Mouse (Mus musculus): Measurements from ENCODE around the gene Tac4.

DNA sequence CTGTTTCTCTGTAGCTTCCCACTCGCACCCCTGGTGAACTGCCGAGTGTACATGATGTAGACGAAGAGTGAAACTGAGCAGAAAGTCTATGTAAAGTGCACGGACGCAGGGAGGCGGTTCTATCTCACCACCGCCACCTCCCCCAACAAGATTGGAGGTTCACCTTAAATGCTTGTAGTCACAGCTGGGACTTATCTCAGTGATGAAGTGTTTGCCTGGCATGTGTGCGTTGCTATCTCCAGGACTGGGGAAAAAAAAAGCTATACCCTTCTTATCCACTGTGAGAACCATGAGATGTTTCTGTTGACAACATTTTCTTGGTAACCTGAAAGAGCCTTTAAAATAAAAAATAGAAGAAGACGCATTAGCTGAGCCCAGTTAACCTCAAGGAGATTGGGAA lies 56.8 kb downstream of the Tac4 start:
- TF ChIP-seq EP300 (IDR thresholded peaks at IDR 0.05; ENCODE audit: low read depth): peak; percentile 76
- no peak for TF ChIP-seq CTCF (IDR thresholded peaks at IDR 0.05; ENCODE audit: low read depth)

Measured in liver, postnatal 0 days (tissue).